In the genomic region with DNA sequence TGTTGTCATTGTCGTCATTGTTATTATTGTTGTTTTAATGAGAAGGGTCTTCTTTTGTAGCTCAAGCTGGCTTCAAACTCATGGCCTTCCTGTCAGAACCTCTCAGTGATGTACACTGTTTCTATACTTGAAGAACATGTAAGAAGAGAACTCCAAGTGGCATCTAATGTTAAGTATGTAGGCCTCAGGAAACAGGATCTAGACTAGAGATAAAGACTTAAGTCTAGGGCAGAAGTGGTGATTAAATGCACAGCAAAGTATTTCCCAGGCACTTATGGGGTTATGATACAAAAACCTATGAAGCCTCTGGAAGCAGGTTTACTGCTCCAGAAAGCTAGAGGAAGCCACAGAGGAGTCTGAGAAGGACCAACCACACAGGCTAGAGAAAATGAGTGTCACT, we compare ENCODE assay signal across 28 mouse cellular contexts. TPM values are rescaled to one million over a fixed set of nuclear protein-coding genes. Genes with fewer than 3 reads are reported as not detected.
DNase-seq lines count a peak whose midpoint lies in the region; ATAC-seq and TF ChIP-seq lines count a peak whose summit lies in the region.
"Had no signal": no experiment of that assay in that cellular context is flagged by ENCODE, and none has a peak within 500 bp of the region (broad histone marks: within the 10 kb centered on the region; RNA-seq: fewer than 3 reads in every experiment).

No protein-coding gene starts in this region.

- H3K27ac ChIP-seq in heart, embryonic 11.5 days (ENCODE audit: low read depth, low read length), result peak overlapping the region; percentile 82
- no peak overlapping the region for H3K27ac ChIP-seq in heart, postnatal 0 days (ENCODE audit: low read depth)
- peak overlapping the region; percentile 24; the same call in 1 of the 2 replicates for H3K27ac ChIP-seq in bone marrow, adult 2 months (ENCODE audit: control insufficient read depth, insufficient read depth, low read depth, low read length, poor library complexity)
- peak overlapping the region; percentile 84 for H3K27ac ChIP-seq in liver, embryonic 16.5 days (ENCODE audit: low read length)
- no peak overlapping the region for H3K27ac ChIP-seq in embryonic facial prominence, embryonic 10.5 days (replicated peaks)
- H3K27ac ChIP-seq: embryonic facial prominence, embryonic 12.5 days; hindbrain, postnatal 0 days; kidney, embryonic 15.5 days; limb, embryonic 10.5 days; macrophage; midbrain, embryonic 12.5 days had no signal

- H3K9me3 ChIP-seq in heart, embryonic 11.5 days (replicated peaks; ENCODE audit: control insufficient read depth, low read length), result no peaks in the 10 kb centered on the region
- H3K9me3 ChIP-seq in heart, postnatal 0 days (replicated peaks; ENCODE audit: control insufficient read depth, low read length), result no peaks in the 10 kb centered on the region
- H3K9me3 ChIP-seq in liver, embryonic 16.5 days (replicated peaks; ENCODE audit: control insufficient read depth, low read length), result no peaks in the 10 kb centered on the region
- no peaks in the 10 kb centered on the region for H3K9me3 ChIP-seq in embryonic facial prominence, embryonic 10.5 days
- H3K9me3 ChIP-seq: embryonic facial prominence, embryonic 12.5 days; kidney, embryonic 15.5 days; limb, embryonic 10.5 days; midbrain, embryonic 12.5 days had no signal

- no peak for TF ChIP-seq EP300 in heart, postnatal 0 days (IDR thresholded peaks at IDR 0.05; ENCODE audit: low read depth)

- H3K4me3 ChIP-seq in heart, embryonic 11.5 days (ENCODE audit: low read depth, low read length), result no peak overlapping the region
- H3K4me3 ChIP-seq in heart, postnatal 0 days (ENCODE audit: low read depth, low read length), result no peak overlapping the region
- no peak overlapping the region for H3K4me3 ChIP-seq in bone marrow, adult 2 months (replicated peaks; ENCODE audit: control insufficient read depth, low read depth, low read length)
- H3K4me3 ChIP-seq in liver, embryonic 16.5 days (ENCODE audit: low read depth, low read length), result peak overlapping the region; percentile 27
- no peak overlapping the region for H3K4me3 ChIP-seq in embryonic facial prominence, embryonic 10.5 days
- H3K4me3 ChIP-seq: embryonic facial prominence, embryonic 12.5 days; kidney, embryonic 15.5 days; limb, embryonic 10.5 days; midbrain, embryonic 12.5 days had no signal

- intact Hi-C loops in heart, postnatal 25 days (cut with DNase I), result no loop called here

- 69% methylated on average over 1 of the region's 1 CpGs for WGBS in heart, embryonic 11.5 days (ENCODE audit: insufficient replicate concordance)
- 82% methylated on average over 1 of the region's 1 CpGs for WGBS in heart, postnatal 0 days
- 64% methylated on average over 1 of the region's 1 CpGs for WGBS in bone marrow, adult 2 months
- 45% methylated on average over 1 of the region's 1 CpGs for WGBS in liver, embryonic 16.5 days (ENCODE audit: insufficient replicate concordance)
- 94% methylated on average over 1 of the region's 1 CpGs for WGBS in embryonic facial prominence, embryonic 10.5 days

- DNase-seq in heart, postnatal 4 days, result no peak
- peak; percentile 4 for DNase-seq in heart, postnatal 0 days (ENCODE audit: low spot score)
- DNase-seq in heart, postnatal 25 days (ENCODE audit: low spot score), result no peak
- no peak for DNase-seq in embryonic facial prominence, embryonic 10.5 days (ENCODE audit: low spot score)
- no peak for DNase-seq in layer of hippocampus, adult 9-11 months
- DNase-seq: adrenal gland, adult 2 months; cerebellum, adult 18-20 months; cerebellum, postnatal 14 days; thymus, adult 18-20 months; thymus, postnatal 36 days had no signal

- no peaks in the 10 kb centered on the region for H3K27me3 ChIP-seq in heart, embryonic 11.5 days (ENCODE audit: control insufficient read depth, insufficient read depth, low read length)
- H3K27me3 ChIP-seq in heart, postnatal 0 days (ENCODE audit: control insufficient read depth, insufficient read depth, low read length), result no peaks in the 10 kb centered on the region
- H3K27me3 ChIP-seq in liver, embryonic 16.5 days (ENCODE audit: control insufficient read depth, insufficient read depth, low read depth, low read length), result no peaks in the 10 kb centered on the region
- no peaks in the 10 kb centered on the region for H3K27me3 ChIP-seq in embryonic facial prominence, embryonic 10.5 days (replicated peaks; ENCODE audit: low read depth, poor library complexity, severe bottlenecking)
- H3K27me3 ChIP-seq: embryonic facial prominence, embryonic 12.5 days; kidney, embryonic 15.5 days; midbrain, embryonic 12.5 days; Patski had no signal

- H3K9ac ChIP-seq in heart, embryonic 11.5 days (ENCODE audit: low read depth, low read length), result no peak overlapping the region
- no peak overlapping the region for H3K9ac ChIP-seq in heart, postnatal 0 days (replicated peaks; ENCODE audit: low read depth, low read length)
- peak overlapping the region; percentile 52; the same call in 1 of the 2 replicates for H3K9ac ChIP-seq in liver, embryonic 16.5 days (ENCODE audit: low read depth, low read length)
- H3K9ac ChIP-seq: embryonic facial prominence, embryonic 12.5 days; kidney, embryonic 15.5 days; midbrain, embryonic 12.5 days had no signal

- no peak for TF ChIP-seq CTCF in heart, postnatal 0 days (IDR thresholded peaks at IDR 0.05; ENCODE audit: low read depth)
- no peak for TF ChIP-seq CTCF in bone marrow, adult 2 months (IDR thresholded peaks at IDR 0.05; ENCODE audit: control insufficient read depth, insufficient read depth, low read length)

- peak overlapping the region; percentile 23 for H3K4me2 ChIP-seq in heart, embryonic 11.5 days
- H3K4me2 ChIP-seq in heart, postnatal 0 days (ENCODE audit: low read depth, low read length), result no peak overlapping the region
- peak overlapping the region; percentile 56 for H3K4me2 ChIP-seq in liver, embryonic 16.5 days (ENCODE audit: low read depth, low read length)
- H3K4me2 ChIP-seq: embryonic facial prominence, embryonic 12.5 days; kidney, embryonic 15.5 days; midbrain, embryonic 12.5 days had no signal

- no peak for ATAC-seq in heart, embryonic 11.5 days (replicated peaks; ENCODE audit: insufficient number of reproducible peaks, low FRiP score, low TSS enrichment)
- ATAC-seq in heart, postnatal 0 days (ENCODE audit: insufficient read depth, low read depth), result no peak
- no peak for ATAC-seq in liver, embryonic 16.5 days (ENCODE audit: low read depth)
- ATAC-seq: CD4-positive, CD25-positive, alpha-beta regulatory T cell, adult 4 months; forebrain, embryonic 14.5 days; hindbrain, postnatal 0 days; intestine, postnatal 0 days; lung, postnatal 0 days; Patski had no signal

- no peak for TF ChIP-seq POLR2A in bone marrow, adult 2 months (IDR thresholded peaks at IDR 0.05; ENCODE audit: borderline replicate concordance, control insufficient read depth, low read depth, low read length)

- no peaks in the 10 kb centered on the region for H3K36me3 ChIP-seq in heart, embryonic 11.5 days (ENCODE audit: control insufficient read depth, insufficient read depth, low read length)
- H3K36me3 ChIP-seq in heart, postnatal 0 days (replicated peaks; ENCODE audit: control insufficient read depth, insufficient read depth, low read length), result no peaks in the 10 kb centered on the region
- H3K36me3 ChIP-seq in liver, embryonic 16.5 days (ENCODE audit: control insufficient read depth, insufficient read depth), result no peaks in the 10 kb centered on the region
- H3K36me3 ChIP-seq in embryonic facial prominence, embryonic 10.5 days (replicated peaks), result peaks cover 9% of the 10 kb centered on the region

- peaks cover 17% of the 10 kb centered on the region for H3K4me1 ChIP-seq in heart, embryonic 11.5 days (ENCODE audit: control insufficient read depth, insufficient read depth, low read length)
- H3K4me1 ChIP-seq in heart, postnatal 0 days (ENCODE audit: control insufficient read depth, insufficient read depth), result no peaks in the 10 kb centered on the region
- peaks cover 2% of the 10 kb centered on the region; the same call in 1 of the 2 replicates for H3K4me1 ChIP-seq in bone marrow, adult 2 months (ENCODE audit: control insufficient read depth, insufficient read depth, low read length)
- peaks cover 26% of the 10 kb centered on the region for H3K4me1 ChIP-seq in liver, embryonic 16.5 days (ENCODE audit: control insufficient read depth, low read depth, low read length)
- H3K4me1 ChIP-seq in embryonic facial prominence, embryonic 10.5 days, result no peaks in the 10 kb centered on the region
- H3K4me1 ChIP-seq: embryonic facial prominence, embryonic 12.5 days; kidney, embryonic 15.5 days; limb, embryonic 10.5 days; midbrain, embryonic 12.5 days had no signal

RNA-seq across cellular contexts. Expression of gene Gp1ba, which starts 0.6 kb away (rescaled TPM):
- 2.6 and 5.4 TPM in 2 replicates for polyA plus RNA-seq in heart, embryonic 11.5 days (2014; fragmentation: Nextera tagmentation; extraction: Ambion mirVana)
- under 1 TPM; 0.16 to 0.26 TPM for total RNA-seq in heart, postnatal 4 days (2021)
- total RNA-seq in heart, postnatal 0 days (2014; rRNA removed; ENCODE audit: low replicate concordance), result 0.08 TPM in 1 of 2 replicates, not detected in the other
- polyA plus RNA-seq in heart, postnatal 0 days (2015; fragmentation: Nextera tagmentation; extraction: Ambion mirVana), result 0.26 and 0.27 TPM in 2 replicates
- under 1 TPM; 0.36 to 0.42 TPM for total RNA-seq in heart, postnatal 25 days (2021)
- polyA plus RNA-seq in bone marrow, adult 2 months (2011; ENCODE audit: insufficient read depth, insufficient read length, low replicate concordance, missing spikeins), result 8.6 and 28.3 TPM in 2 replicates
- polyA plus RNA-seq in liver, embryonic 16.5 days (2015; fragmentation: Nextera tagmentation; extraction: Ambion mirVana), result 2.3 and 3.9 TPM in 2 replicates
- polyA plus RNA-seq in embryonic facial prominence, embryonic 10.5 days (2016; fragmentation: Nextera tagmentation; extraction: Ambion mirVana), result 0.26 and 0.76 TPM in 2 replicates
- total RNA-seq: gastrocnemius, adult 8-10 months; hindbrain, postnatal 0 days; layer of hippocampus, postnatal 10 days; liver, adult 2 months had no signal
- polyA plus RNA-seq: large intestine, adult 2 months had no signal

RNA-seq across cellular contexts. Expression of gene Rnf167, which starts 8.7 kb away (rescaled TPM):
- polyA plus RNA-seq in heart, embryonic 11.5 days (2014; fragmentation: Nextera tagmentation; extraction: Ambion mirVana), result 66.8 and 76.9 TPM in 2 replicates
- total RNA-seq in heart, postnatal 4 days (2021), result 10 to 100 TPM; 42.1 to 42.8 TPM
- 48.3 and 66.3 TPM in 2 replicates for total RNA-seq in heart, postnatal 0 days (2014; rRNA removed; ENCODE audit: low replicate concordance)
- polyA plus RNA-seq in heart, postnatal 0 days (2015; fragmentation: Nextera tagmentation; extraction: Ambion mirVana), result 61.8 and 62.5 TPM in 2 replicates
- 10 to 100 TPM; 48.0 to 54.0 TPM for total RNA-seq in heart, postnatal 25 days (2021)
- 125 and 265 TPM in 2 replicates for polyA plus RNA-seq in bone marrow, adult 2 months (2011; ENCODE audit: insufficient read depth, insufficient read length, low replicate concordance, missing spikeins)
- polyA plus RNA-seq in liver, embryonic 16.5 days (2015; fragmentation: Nextera tagmentation; extraction: Ambion mirVana), result 76.4 and 79.6 TPM in 2 replicates
- 89.7 and 91.9 TPM in 2 replicates for polyA plus RNA-seq in embryonic facial prominence, embryonic 10.5 days (2016; fragmentation: Nextera tagmentation; extraction: Ambion mirVana)

RNA-seq across cellular contexts. Expression of gene Slc25a11, which starts 9.0 kb away (rescaled TPM):
- 221 and 245 TPM in 2 replicates for polyA plus RNA-seq in heart, embryonic 11.5 days (2014; fragmentation: Nextera tagmentation; extraction: Ambion mirVana)
- total RNA-seq in heart, postnatal 4 days (2021), result 100 to 1,000 TPM; 311 to 313 TPM
- total RNA-seq in heart, postnatal 0 days (2014; rRNA removed; ENCODE audit: low replicate concordance), result 530 and 532 TPM in 2 replicates
- polyA plus RNA-seq in heart, postnatal 0 days (2015; fragmentation: Nextera tagmentation; extraction: Ambion mirVana), result 446 and 451 TPM in 2 replicates
- total RNA-seq in heart, postnatal 25 days (2021), result 100 to 1,000 TPM; 550 to 562 TPM
- 28.7 and 49.2 TPM in 2 replicates for polyA plus RNA-seq in bone marrow, adult 2 months (2011; ENCODE audit: insufficient read depth, insufficient read length, low replicate concordance, missing spikeins)
- polyA plus RNA-seq in liver, embryonic 16.5 days (2015; fragmentation: Nextera tagmentation; extraction: Ambion mirVana), result 74.5 and 79.2 TPM in 2 replicates
- 135 and 137 TPM in 2 replicates for polyA plus RNA-seq in embryonic facial prominence, embryonic 10.5 days (2016; fragmentation: Nextera tagmentation; extraction: Ambion mirVana)

RNA-seq across cellular contexts. Expression of gene Pfn1, which starts 16.2 kb away (rescaled TPM):
- 1,771 and 1,932 TPM in 2 replicates for polyA plus RNA-seq in heart, embryonic 11.5 days (2014; fragmentation: Nextera tagmentation; extraction: Ambion mirVana)
- 100 to 1,000 TPM; 572 to 580 TPM for total RNA-seq in heart, postnatal 4 days (2021)
- total RNA-seq in heart, postnatal 0 days (2014; rRNA removed; ENCODE audit: low replicate concordance), result 924 and 959 TPM in 2 replicates
- 903 and 932 TPM in 2 replicates for polyA plus RNA-seq in heart, postnatal 0 days (2015; fragmentation: Nextera tagmentation; extraction: Ambion mirVana)
- total RNA-seq in heart, postnatal 25 days (2021), result 100 to 1,000 TPM; 290 to 310 TPM
- 840 and 1,173 TPM in 2 replicates for polyA plus RNA-seq in bone marrow, adult 2 months (2011; ENCODE audit: insufficient read depth, insufficient read length, low replicate concordance, missing spikeins)
- 899 and 965 TPM in 2 replicates for polyA plus RNA-seq in liver, embryonic 16.5 days (2015; fragmentation: Nextera tagmentation; extraction: Ambion mirVana)
- polyA plus RNA-seq in embryonic facial prominence, embryonic 10.5 days (2016; fragmentation: Nextera tagmentation; extraction: Ambion mirVana), result 2,153 and 2,165 TPM in 2 replicates

RNA-seq across cellular contexts. Expression of gene Eno3, which starts 18.7 kb away (rescaled TPM):
- polyA plus RNA-seq in heart, embryonic 11.5 days (2014; fragmentation: Nextera tagmentation; extraction: Ambion mirVana), result 272 and 313 TPM in 2 replicates
- 1,000 to 10,000 TPM; 1,339 to 1,391 TPM for total RNA-seq in heart, postnatal 4 days (2021)
- 1,315 and 1,376 TPM in 2 replicates for total RNA-seq in heart, postnatal 0 days (2014; rRNA removed; ENCODE audit: low replicate concordance)
- polyA plus RNA-seq in heart, postnatal 0 days (2015; fragmentation: Nextera tagmentation; extraction: Ambion mirVana), result 1,204 and 1,224 TPM in 2 replicates
- 1,000 to 10,000 TPM; 2,028 to 2,111 TPM for total RNA-seq in heart, postnatal 25 days (2021)
- polyA plus RNA-seq in bone marrow, adult 2 months (2011; ENCODE audit: insufficient read depth, insufficient read length, low replicate concordance, missing spikeins), result 14.7 and 29.8 TPM in 2 replicates
- polyA plus RNA-seq in liver, embryonic 16.5 days (2015; fragmentation: Nextera tagmentation; extraction: Ambion mirVana), result 11.6 and 22.1 TPM in 2 replicates
- polyA plus RNA-seq in embryonic facial prominence, embryonic 10.5 days (2016; fragmentation: Nextera tagmentation; extraction: Ambion mirVana), result 72.9 and 88.4 TPM in 2 replicates

Comparison
In these comparisons a context has a peak if more than half of its experiments do, and no peak if none do; other contexts are left out.
1. H3K27ac ChIP-seq: peak in heart, embryonic 11.5 days (single experiment), bone marrow, adult 2 months (single experiment) and liver, embryonic 16.5 days (single experiment); none in heart, postnatal 0 days (single experiment) and embryonic facial prominence, embryonic 10.5 days (single experiment).